Mouse (Mus musculus) cerebellum, adult 8-10 months (tissue): Measurements from ENCODE around the gene Trim43c.
"Not testable (repeated sequence)": the region's sequence is repeated elsewhere in the genome, so short reads cannot be mapped to it uniquely, and the experiment has no call there.

Experiments used
- DNase-seq: peaks from one replicate; pipeline ENCODE4 v3.0.0; 2022

The Trim43c gene

DNA sequence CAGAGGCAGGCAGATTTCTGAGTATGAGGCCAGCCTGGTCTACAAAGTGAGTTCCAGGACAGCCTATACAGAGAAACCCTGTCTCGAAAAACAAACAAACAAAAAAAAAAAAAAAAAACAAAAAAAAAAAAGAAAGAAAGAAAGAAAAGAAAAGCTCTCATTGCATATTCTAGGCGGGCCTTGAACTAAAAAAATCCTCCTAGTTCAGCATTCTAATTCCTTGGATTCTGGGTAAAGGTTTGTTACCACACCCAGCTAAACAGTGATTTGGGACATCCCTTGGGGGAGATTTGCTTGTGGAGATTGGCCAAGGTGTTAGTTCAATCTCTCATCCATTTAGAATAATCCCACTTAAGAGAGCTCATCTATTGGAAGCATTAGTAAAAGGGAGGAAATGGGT is at the start of gene Trim43c:
Gene Trim43c (plus strand): TSS at position 301 of the 400 bp plus-strand sequence.
- not testable (repeated sequence) for DNase-seq

DNA sequence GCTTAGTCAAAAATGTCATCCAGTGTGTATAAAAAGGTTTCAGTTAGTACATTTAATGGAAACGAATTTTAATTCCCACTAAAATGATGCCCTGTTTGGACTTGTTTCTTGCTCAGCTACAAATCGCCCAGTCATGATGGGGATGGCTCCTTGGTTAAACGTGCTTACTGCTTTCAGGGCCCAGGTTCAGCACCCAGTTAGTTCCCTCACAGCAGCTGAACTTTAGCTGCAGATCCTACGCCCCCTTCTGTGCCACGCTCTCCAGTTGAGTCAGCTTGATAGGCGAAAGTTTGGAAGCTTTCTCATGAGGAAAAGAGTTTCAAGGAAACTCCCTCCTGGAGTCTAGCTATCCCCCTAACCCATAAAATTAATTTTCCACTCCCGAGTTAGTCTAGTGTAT is 14.1 kb downstream of the Trim43c start:
- not testable (repeated sequence) for DNase-seq

DNA sequence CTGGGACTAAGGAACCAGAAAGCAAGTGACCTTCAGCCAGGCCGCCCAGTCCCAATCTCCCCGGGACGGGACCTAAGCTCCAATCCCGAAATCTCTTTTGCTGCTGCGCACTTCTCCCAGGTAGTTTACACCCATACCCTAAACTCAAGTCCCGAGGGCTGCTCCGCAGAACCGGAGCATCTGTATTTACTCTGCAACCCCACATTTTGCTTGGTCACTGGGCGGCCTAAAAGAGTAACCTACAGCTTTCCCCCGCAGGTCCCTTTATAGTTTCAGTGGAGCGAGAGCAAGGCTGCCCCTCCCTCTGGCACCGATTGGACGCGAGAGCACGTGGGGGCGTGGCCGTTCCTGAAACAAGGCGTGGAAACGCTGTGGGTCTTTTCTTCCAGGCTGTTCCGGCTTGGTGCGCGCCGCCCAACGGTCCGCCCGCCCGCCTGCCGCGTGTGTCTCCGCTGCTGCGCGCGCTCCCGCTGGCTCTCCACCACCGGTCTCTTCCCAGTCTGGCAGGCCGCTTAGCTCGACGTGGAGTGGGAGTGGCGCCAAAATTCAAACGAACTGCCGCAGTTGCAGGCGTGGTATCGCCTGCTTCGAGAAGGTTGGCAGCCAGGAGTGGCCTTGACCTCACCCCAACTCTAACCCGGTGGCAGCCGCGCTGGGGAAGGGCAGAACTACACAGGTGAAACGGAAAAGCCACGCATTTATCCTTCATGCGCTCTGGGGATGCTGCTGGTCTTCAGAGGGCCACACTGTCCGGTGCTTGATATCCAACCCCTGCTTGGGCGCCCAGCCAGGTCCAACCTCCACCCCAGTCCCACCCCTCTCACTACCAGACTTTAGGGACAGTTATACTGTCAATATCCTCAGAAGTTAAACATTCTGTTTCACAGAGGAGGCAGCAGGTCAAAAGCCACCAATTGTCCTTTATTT is 19.9 kb downstream of the Trim43c start:
- DNase-seq = peak; percentile 57
